Mouse (Mus musculus) inflammation-experienced regulatory T-cells, adult 6 months (primary cell): ENCODE results near the gene 2310022A10Rik. TPM values are rescaled to one million over a fixed set of nuclear protein-coding genes. Genes with fewer than 3 reads are reported as not detected.
A peak's percentile ranks its signal among the peaks of the same experiment; 100 is the strongest.

Source experiments
- ATAC-seq: one replicate; pipeline ENCODE4 v1.8.0; 2017
- polyA plus RNA-seq, 3 experiments: library from polyadenylated mRNA; unstranded; fragments of 100-300 nt; shearing (Covaris generic); gene quantifications; one replicate each; pipeline ENCODE4 v1.2.1; 2017

Gene 2310022A10Rik
- polyA plus RNA-seq: 10 to 100 TPM; 16.4 to 24.4 (median 21.4) TPM

- peak; percentile 100 for ATAC-seq
Observed at GRCm38 (mm10) chr7:27552931-27553513, at the start of gene 2310022A10Rik, which contains the start of gene Pld3. Gene 2310022A10Rik, plus strand, starts transcription at chr7:27553233. Gene Pld3, minus strand, starts transcription at chr7:27553218.

- no peak for ATAC-seq
Observed at GRCm38 (mm10) chr7:27506765-27507370, 46.2 kb upstream of the 2310022A10Rik start.

- ATAC-seq: peak; percentile 87
Observed at GRCm38 (mm10) chr7:27507711-27508647, 45.1 kb upstream of the 2310022A10Rik start.

- ATAC-seq: peak; percentile 73
Observed at GRCm38 (mm10) chr7:27508648-27509005, 44.4 kb upstream of the 2310022A10Rik start.

- ATAC-seq: no peak
Observed at GRCm38 (mm10) chr7:27510809-27511208, 42.2 kb upstream of the 2310022A10Rik start.

GRCm38 (mm10) chr7:27514961-27515360, 38.1 kb upstream of the 2310022A10Rik start:
- ATAC-seq: no peak

- no peak for ATAC-seq
Observed at GRCm38 (mm10) chr7:27518314-27518713, 34.7 kb upstream of the 2310022A10Rik start.

GRCm38 (mm10) chr7:27520104-27520503, 32.9 kb upstream of the 2310022A10Rik start:
- no peak for ATAC-seq

- no peak for ATAC-seq
Observed at GRCm38 (mm10) chr7:27520599-27520998, 32.4 kb upstream of the 2310022A10Rik start.

- no peak for ATAC-seq
Observed at GRCm38 (mm10) chr7:27522967-27523366, 30.1 kb upstream of the 2310022A10Rik start, which contains the start of gene Hipk4. Gene Hipk4, plus strand, starts transcription at chr7:27523267.

- ATAC-seq: no peak
Observed at GRCm38 (mm10) chr7:27523805-27524204, 29.2 kb upstream of the 2310022A10Rik start.

GRCm38 (mm10) chr7:27526039-27526827, 26.8 kb upstream of the 2310022A10Rik start:
- peak; percentile 81 for ATAC-seq

GRCm38 (mm10) chr7:27529070-27529469, 24.0 kb upstream of the 2310022A10Rik start:
- no peak for ATAC-seq

GRCm38 (mm10) chr7:27530937-27531336, 22.1 kb upstream of the 2310022A10Rik start:
- no peak for ATAC-seq

- ATAC-seq: no peak
Observed at GRCm38 (mm10) chr7:27531707-27532106, 21.3 kb upstream of the 2310022A10Rik start.

- ATAC-seq: no peak
Observed at GRCm38 (mm10) chr7:27532480-27533050, 20.5 kb upstream of the 2310022A10Rik start.

GRCm38 (mm10) chr7:27535386-27535785, 17.6 kb upstream of the 2310022A10Rik start:
- no peak for ATAC-seq

- ATAC-seq: no peak
Observed at GRCm38 (mm10) chr7:27536618-27537017, 16.4 kb upstream of the 2310022A10Rik start.

- ATAC-seq: no peak
Observed at GRCm38 (mm10) chr7:27537998-27538397, 15.0 kb upstream of the 2310022A10Rik start.

- ATAC-seq: no peak
Observed at GRCm38 (mm10) chr7:27538797-27539196, 14.2 kb upstream of the 2310022A10Rik start.

- no peak for ATAC-seq
Observed at GRCm38 (mm10) chr7:27540521-27540920, 12.5 kb upstream of the 2310022A10Rik start.

- ATAC-seq: no peak
Observed at GRCm38 (mm10) chr7:27540935-27541334, 12.1 kb upstream of the 2310022A10Rik start.
